Mouse (Mus musculus) neural tube, embryonic 13.5 days (tissue): ENCODE data around the gene Ubxn2a. TPM values are rescaled to one million over a fixed set of nuclear protein-coding genes. Genes with fewer than 3 reads are reported as not detected.

Source experiments
- ATAC-seq: fragments of 200-750 bp; cut with Nextera tagmentation; 2 replicates; pipeline ENCODE4 v1.8.0; 2017; ENCODE audit warnings: low read depth, mild to moderate bottlenecking, moderate TSS enrichment, moderate library complexity
- H3K27ac ChIP-seq: fragments of 300-500 bp; sonication (generic); replicated peaks from 2 replicates; pipeline ENCODE4 v1.5.1; 2015; ENCODE audit warnings: moderate library complexity, mild to moderate bottlenecking, inconsistent platforms
- H3K27me3 ChIP-seq: fragments of 300-500 bp; sonication (generic); 2 replicates; pipeline ENCODE4 v1.6.1; 2015; ENCODE audit warnings: mild to moderate bottlenecking, inconsistent platforms
- H3K36me3 ChIP-seq: fragments of 300-500 bp; sonication (generic); 2 replicates; pipeline ENCODE4 v1.6.1; 2015; ENCODE audit warnings: mild to moderate bottlenecking, inconsistent platforms
- H3K4me1 ChIP-seq: fragments of 300-500 bp; sonication (generic); replicated peaks from 2 replicates; pipeline ENCODE4 v1.6.1; 2015; ENCODE audit warnings: inconsistent platforms
- H3K4me2 ChIP-seq: fragments of 300-500 bp; sonication (generic); 2 replicates; pipeline ENCODE4 v1.6.1; 2015; ENCODE audit warnings: inconsistent platforms, mild to moderate bottlenecking, moderate library complexity
- H3K4me3 ChIP-seq: fragments of 300-500 bp; sonication (generic); 2 replicates; pipeline ENCODE4 v1.5.1; 2015; ENCODE audit warnings: mild to moderate bottlenecking, inconsistent platforms
- H3K9ac ChIP-seq: fragments of 300-500 bp; sonication (generic); 2 replicates; pipeline ENCODE4 v1.6.1; 2015; ENCODE audit warnings: moderate library complexity, mild to moderate bottlenecking, inconsistent platforms
- H3K9me3 ChIP-seq: fragments of 300-500 bp; sonication (generic); 2 replicates; pipeline ENCODE4 v1.6.1; 2016; ENCODE audit warnings: inconsistent platforms
- WGBS: fragments of 180-500 bp; shearing (Covaris S2); methylation state at CpG from one replicate; pipeline ENCODE4 v1.1.7; 2015; 5-methylcytosine and 5-hydroxymethylcytosine counted together
- polyA plus RNA-seq: library from polyadenylated mRNA; unstranded; fragments of >200 nt; fragmentation: Nextera tagmentation; extraction: Ambion mirVana; gene quantifications from 2 replicates; pipeline ENCODE4 v1.2.1, GENCODE M21; 2015

Ubxn2a gene
- polyA plus RNA-seq, 1 experiment from 2014 or later = 41.0 TPM

- Histone ChIP-seq H3K4me3 (no peak overlapping the region), H3K27me3 (no peaks in the 10 kb centered on the region), H3K4me1 (peaks cover 6% of the 10 kb centered on the region), H3K9ac (no peak overlapping the region), H3K9me3 (no peaks in the 10 kb centered on the region), H3K36me3 (peaks cover 28% of the 10 kb centered on the region), H3K27ac (no peak overlapping the region), H3K4me2 (no peak overlapping the region)
- no peak for ATAC-seq
- 97% methylated on average over 5 of the region's 5 CpGs for WGBS
These were observed 51.3 kb downstream of the Ubxn2a start for GRCm38 (mm10) chr12:4856160-4856559.

GRCm38 (mm10) chr12:4843741-4844140, 63.8 kb downstream of the Ubxn2a start:
- Histone ChIP-seq H3K27me3 (peaks cover 16% of the 10 kb centered on the region), H3K4me3 (peak overlapping the region; percentile 58), H3K4me2 (peak overlapping the region; percentile 66), H3K9me3 (no peaks in the 10 kb centered on the region), H3K36me3 (no peaks in the 10 kb centered on the region), H3K4me1 (peaks cover 27% of the 10 kb centered on the region), H3K9ac (peak overlapping the region; percentile 58), H3K27ac (no peak overlapping the region)
- ATAC-seq = peak; percentile 37; the same call in 1 of the 2 replicates
- 1% methylated on average over 12 of the region's 12 CpGs for WGBS

GRCm38 (mm10) chr12:4842890-4843597, 64.5 kb downstream of the Ubxn2a start, which contains the start of gene Wdcp:
Wdcp (plus strand) TSS chr12:4843303.
- 0 out of 2 replicates have a peak within 1 kb of the TSS, but pooled peaks have one; percentile 34 for H3K27ac ChIP-seq

GRCm38 (mm10) chr12:4842456-4842855, 65.0 kb downstream of the Ubxn2a start:
- 0 out of 2 replicates have a peak overlapping the region, but pooled peaks have one; percentile 58 for H3K4me3 ChIP-seq
- no peak overlapping the region for H3K4me2 ChIP-seq
- H3K4me1 ChIP-seq = peaks cover 27% of the 10 kb centered on the region
- H3K27ac ChIP-seq = no peak overlapping the region
- peaks cover 16% of the 10 kb centered on the region for H3K27me3 ChIP-seq
- no peak overlapping the region for H3K9ac ChIP-seq
- no peak for ATAC-seq
- H3K36me3 ChIP-seq = no peaks in the 10 kb centered on the region
- WGBS = 89% methylated on average over 8 of the region's 8 CpGs
- no peaks in the 10 kb centered on the region for H3K9me3 ChIP-seq

More at GRCm38 (mm10) chr12:4842890-4843597, 64.5 kb downstream of the Ubxn2a start, which contains the start of gene Wdcp:
- Histone ChIP-seq H3K27me3 (peaks cover 16% of the 10 kb centered on the region), H3K9me3 (no peaks in the 10 kb centered on the region), H3K4me3 (peak within 1 kb of the TSS; percentile 58), H3K36me3 (no peaks in the 10 kb centered on the region), H3K4me2 (peak within 1 kb of the TSS; percentile 79), H3K4me1 (peaks cover 27% of the 10 kb centered on the region), H3K9ac (peak within 1 kb of the TSS; percentile 58)
- peak; percentile 89 for ATAC-seq
- WGBS = 1% methylated on average over 30 of the region's 30 CpGs

- ATAC-seq = peak; percentile 68
- no peaks in the 10 kb centered on the region for H3K9me3 ChIP-seq
- under 1% methylated on average over 37 of the region's 37 CpGs for WGBS
- H3K36me3 ChIP-seq = no peaks in the 10 kb centered on the region
- H3K4me3 ChIP-seq = peak within 1 kb of the TSS; percentile 64
- peak within 1 kb of the TSS; percentile 74 for H3K9ac ChIP-seq
- peak within 1 kb of the TSS; percentile 34; the same call in 1 of the 2 replicates for H3K27ac ChIP-seq
- H3K27me3 ChIP-seq = peaks cover 16% of the 10 kb centered on the region
- H3K4me2 ChIP-seq = peak within 1 kb of the TSS; percentile 79
- H3K4me1 ChIP-seq = peaks cover 27% of the 10 kb centered on the region
These were observed 66.1 kb downstream of the Ubxn2a start, which contains the start of gene Fkbp1b for GRCm38 (mm10) chr12:4841392-4841887. Fkbp1b (minus strand) TSS chr12:4841591.

- Histone ChIP-seq H3K27me3 (peaks cover 16% of the 10 kb centered on the region), H3K9me3 (no peaks in the 10 kb centered on the region), H3K36me3 (no peaks in the 10 kb centered on the region), H3K4me1 (peaks cover 27% of the 10 kb centered on the region), H3K9ac (peak overlapping the region; percentile 74), H3K4me3 (peak overlapping the region; percentile 64), H3K4me2 (peak overlapping the region; percentile 79), H3K27ac (0 out of 2 replicates have a peak overlapping the region, but pooled peaks have one; percentile 20)
- 0 out of 2 replicates have a peak, but pooled peaks have one; percentile 0 for ATAC-seq
- WGBS = 1% methylated on average over 11 of the region's 11 CpGs
These were observed 66.8 kb downstream of the Ubxn2a start for GRCm38 (mm10) chr12:4840741-4841140.

- peak overlapping the region; percentile 79 for H3K4me2 ChIP-seq
- no peaks in the 10 kb centered on the region for H3K9me3 ChIP-seq
- 53% methylated on average over 6 of the region's 6 CpGs for WGBS
- ATAC-seq = no peak
- no peaks in the 10 kb centered on the region for H3K36me3 ChIP-seq
- peaks cover 27% of the 10 kb centered on the region for H3K4me1 ChIP-seq
- peak overlapping the region; percentile 64; the same call in 1 of the 2 replicates for H3K4me3 ChIP-seq
- H3K27me3 ChIP-seq = peaks cover 16% of the 10 kb centered on the region
- no peak overlapping the region for H3K27ac ChIP-seq
- H3K9ac ChIP-seq = peak overlapping the region; percentile 74; the same call in 1 of the 2 replicates
These were observed 67.5 kb downstream of the Ubxn2a start for GRCm38 (mm10) chr12:4840010-4840409.

- Histone ChIP-seq H3K36me3 (peaks cover 12% of the 10 kb centered on the region), H3K4me3 (no peak overlapping the region), H3K4me2 (no peak overlapping the region), H3K27ac (no peak overlapping the region), H3K27me3 (peaks cover 16% of the 10 kb centered on the region), H3K9me3 (no peaks in the 10 kb centered on the region), H3K4me1 (peaks cover 14% of the 10 kb centered on the region), H3K9ac (no peak overlapping the region)
- no peak for ATAC-seq
- WGBS = 31% methylated on average over 4 of the region's 4 CpGs
These were observed 70.5 kb downstream of the Ubxn2a start for GRCm38 (mm10) chr12:4836959-4837358.

Other genes with a start within 250 kb of the Ubxn2a start
- gene Fam228a, start 169.3 kb downstream of the Ubxn2a start, polyA plus RNA-seq = 0.45 and 0.66 TPM in 2 replicates
- 8.4 and 10.8 TPM in 2 replicates for gene Pfn4, start 138.7 kb downstream of the Ubxn2a start, polyA plus RNA-seq
- 3.5 and 4.8 TPM in 2 replicates for gene Fam228b, start 138.4 kb downstream of the Ubxn2a start, polyA plus RNA-seq
- 245 and 256 TPM in 2 replicates for gene Sf3b6, start 90.2 kb downstream of the Ubxn2a start, polyA plus RNA-seq
- 101 and 130 TPM in 2 replicates for gene Fkbp1b, start 66.1 kb downstream of the Ubxn2a start, polyA plus RNA-seq
- gene Wdcp, start 64.4 kb downstream of the Ubxn2a start, polyA plus RNA-seq = 17.1 and 17.9 TPM in 2 replicates
- gene Mfsd2b, start 33.3 kb downstream of the Ubxn2a start, polyA plus RNA-seq = 2.8 and 3.2 TPM in 2 replicates
- gene Atad2b, start 9.6 kb upstream of the Ubxn2a start, polyA plus RNA-seq = 12.8 and 14.2 TPM in 2 replicates